Mouse (Mus musculus) hindbrain, embryonic 11.5 days (tissue): Measurements from ENCODE around the gene Crhr1. TPM values are rescaled to one million over a fixed set of nuclear protein-coding genes. Genes with fewer than 3 reads are reported as not detected.

Experiments
- ATAC-seq: fragments of 200-750 bp; cut with Nextera tagmentation; 2 replicates; pipeline ENCODE4 v1.8.0; 2017; ENCODE audit warnings: mild to moderate bottlenecking, moderate TSS enrichment, moderate library complexity; ENCODE audit not compliant: low FRiP score
- DNase-seq: peaks from one replicate; pipeline ENCODE4 v3.0.0-alpha.2; 2015; ENCODE audit warnings: low spot score
- H3K27ac ChIP-seq: fragments of 300-500 bp; sonication (generic); 2 replicates; pipeline ENCODE4 v1.5.1; 2014; ENCODE audit warnings: mild to moderate bottlenecking, low read depth, low read length
- H3K27me3 ChIP-seq: fragments of 300-500 bp; sonication (generic); 2 replicates; pipeline ENCODE4 v1.6.1; 2014; ENCODE audit warnings: mild to moderate bottlenecking, low read length, moderate library complexity, mixed read lengths; ENCODE audit not compliant: control insufficient read depth, insufficient read depth
- H3K36me3 ChIP-seq: fragments of 300-500 bp; sonication (generic); 2 replicates; pipeline ENCODE4 v1.6.1; 2014; ENCODE audit warnings: mild to moderate bottlenecking, low read length, moderate library complexity, mixed read lengths; ENCODE audit not compliant: control insufficient read depth, insufficient read depth
- H3K4me1 ChIP-seq: fragments of 300-500 bp; sonication (generic); replicated peaks from 2 replicates; pipeline ENCODE4 v1.6.1; 2014; ENCODE audit warnings: low read length, mixed read lengths; ENCODE audit not compliant: control insufficient read depth, insufficient read depth
- H3K4me2 ChIP-seq: fragments of 300-500 bp; sonication (generic); replicated peaks from 2 replicates; pipeline ENCODE4 v1.6.1; 2014; ENCODE audit warnings: mild to moderate bottlenecking, low read depth, low read length
- H3K4me3 ChIP-seq: fragments of 300-500 bp; sonication (generic); 2 replicates; pipeline ENCODE4 v1.5.1; 2014; ENCODE audit warnings: low read depth, low read length
- H3K9ac ChIP-seq: fragments of 300-500 bp; sonication (generic); 2 replicates; pipeline ENCODE4 v1.6.1; 2014; ENCODE audit warnings: low read depth, low read length
- H3K9me3 ChIP-seq: fragments of 300-500 bp; sonication (generic); 2 replicates; pipeline ENCODE4 v1.6.1; 2016; ENCODE audit warnings: low read length; ENCODE audit not compliant: control insufficient read depth
- WGBS: fragments of 180-500 bp; shearing (Covaris S2); extraction: QIAGEN DNeasy Blood & Tissue Kit; methylation state at CpG from one replicate; pipeline ENCODE4 v1.1.7; 2014; 5-methylcytosine and 5-hydroxymethylcytosine counted together
- polyA plus RNA-seq: library from polyadenylated mRNA; unstranded; fragments of >200 nt; fragmentation: Nextera tagmentation; extraction: Ambion mirVana; gene quantifications from 2 replicates; pipeline ENCODE4 v1.2.1, GENCODE M21; 2014

The Crhr1 gene
- polyA plus RNA-seq, 1 experiment from 2014 or later: 1.1 TPM

- 86% methylated on average over 5 of the region's 5 CpGs for WGBS
- Histone ChIP-seq H3K27me3 (no peaks in the 10 kb centered on the region), H3K9ac (no peak overlapping the region)
Observed at GRCm38 (mm10) chr11:104161153-104161552, 28.5 kb downstream of the Crhr1 start.

GRCm38 (mm10) chr11:104164257-104164656 lies 31.6 kb downstream of the Crhr1 start:
- Histone ChIP-seq H3K27me3 (no peaks in the 10 kb centered on the region), H3K9me3 (no peaks in the 10 kb centered on the region), H3K4me3 (no peak overlapping the region), H3K4me1 (no peaks in the 10 kb centered on the region), H3K27ac (no peak overlapping the region), H3K36me3 (no peaks in the 10 kb centered on the region), H3K9ac (no peak overlapping the region), H3K4me2 (no peak overlapping the region)
- ATAC-seq (no peak), DNase-seq (no peak)
- WGBS: 90% methylated on average over 10 of the region's 10 CpGs

More at GRCm38 (mm10) chr11:104161153-104161552, 28.5 kb downstream of the Crhr1 start:
- Histone ChIP-seq H3K4me2 (no peak overlapping the region), H3K4me3 (no peak overlapping the region), H3K4me1 (peaks cover 5% of the 10 kb centered on the region; the same call in 1 of the 2 replicates), H3K36me3 (no peaks in the 10 kb centered on the region), H3K9me3 (no peaks in the 10 kb centered on the region), H3K27ac (no peak overlapping the region)
- DNase-seq (no peak), ATAC-seq (no peak)

- no peak overlapping the region for H3K27ac ChIP-seq
- no peak overlapping the region for H3K4me2 ChIP-seq
- no peaks in the 10 kb centered on the region for H3K27me3 ChIP-seq
- ATAC-seq (peak; percentile 38; the same call in 1 of the 2 replicates), DNase-seq (peak; percentile 85)
- no peaks in the 10 kb centered on the region for H3K4me1 ChIP-seq
- H3K9me3 ChIP-seq: no peaks in the 10 kb centered on the region
- 0 out of 2 replicates have a peak overlapping the region, but pooled peaks have one; percentile 1 for H3K9ac ChIP-seq
- no peak overlapping the region for H3K4me3 ChIP-seq
- H3K36me3 ChIP-seq: no peaks in the 10 kb centered on the region
- 40% methylated on average over 12 of the region's 12 CpGs for WGBS
Observed at GRCm38 (mm10) chr11:104171281-104171781, 38.7 kb downstream of the Crhr1 start.

GRCm38 (mm10) chr11:104178893-104179292 lies 46.2 kb downstream of the Crhr1 start:
- no peaks in the 10 kb centered on the region for H3K9me3 ChIP-seq
- DNase-seq: no peak
- no peaks in the 10 kb centered on the region for H3K36me3 ChIP-seq
- no peak overlapping the region for H3K27ac ChIP-seq
- H3K9ac ChIP-seq: no peak overlapping the region
- no peak for ATAC-seq
- no peak overlapping the region for H3K4me2 ChIP-seq
- 33% methylated on average over 7 of the region's 7 CpGs for WGBS
- H3K4me1 ChIP-seq: no peaks in the 10 kb centered on the region
- H3K27me3 ChIP-seq: no peaks in the 10 kb centered on the region
- H3K4me3 ChIP-seq: no peak overlapping the region

GRCm38 (mm10) chr11:104179804-104180203 lies 47.1 kb downstream of the Crhr1 start:
- H3K4me1 ChIP-seq: no peaks in the 10 kb centered on the region

DNA sequence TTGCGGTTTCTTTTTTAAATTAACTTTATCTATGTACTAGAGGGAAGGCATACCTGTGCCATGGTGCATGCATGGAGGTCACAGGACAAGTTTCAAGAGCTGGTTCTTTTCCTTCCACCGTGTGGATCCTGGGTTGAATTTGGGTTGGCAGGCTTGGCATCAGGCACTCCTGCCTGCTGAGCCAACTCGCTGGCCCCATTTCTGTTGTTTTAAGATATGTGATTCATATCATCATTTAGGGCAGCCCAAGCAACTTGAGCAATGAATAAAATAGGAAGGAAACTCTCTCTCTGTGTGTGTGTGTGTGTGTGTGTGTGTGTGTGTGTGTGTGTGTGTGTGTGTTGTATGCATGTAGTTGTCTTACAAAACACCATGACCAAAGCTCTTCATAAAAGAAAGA lies 49.5 kb downstream of the Crhr1 start:
- Histone ChIP-seq H3K4me1 (no peaks in the 10 kb centered on the region), H3K27ac (no peak overlapping the region), H3K36me3 (no peaks in the 10 kb centered on the region), H3K27me3 (no peaks in the 10 kb centered on the region), H3K4me2 (no peak overlapping the region), H3K9me3 (no peaks in the 10 kb centered on the region), H3K9ac (no peak overlapping the region), H3K4me3 (no peak overlapping the region)
- DNase-seq: no peak
- ATAC-seq: no peak
- 88% methylated on average over 3 of the region's 3 CpGs for WGBS

More at GRCm38 (mm10) chr11:104179804-104180203, 47.1 kb downstream of the Crhr1 start:
- H3K27ac ChIP-seq: no peak overlapping the region
- no peaks in the 10 kb centered on the region for H3K9me3 ChIP-seq
- no peaks in the 10 kb centered on the region for H3K36me3 ChIP-seq
- no peaks in the 10 kb centered on the region for H3K27me3 ChIP-seq
- WGBS: 78% methylated on average over 5 of the region's 5 CpGs
- H3K4me2 ChIP-seq: no peak overlapping the region
- DNase-seq (no peak), ATAC-seq (no peak)
- H3K9ac ChIP-seq: no peak overlapping the region
- H3K4me3 ChIP-seq: no peak overlapping the region

GRCm38 (mm10) chr11:104186135-104186836 lies 53.6 kb downstream of the Crhr1 start, which contains the start of gene Sppl2c:
Gene Sppl2c, plus strand, starts transcription at chr11:104186327.
- Histone ChIP-seq H3K9me3 (no peaks in the 10 kb centered on the region), H3K9ac (no peak within 1 kb of the TSS), H3K4me1 (no peaks in the 10 kb centered on the region), H3K27me3 (no peaks in the 10 kb centered on the region), H3K36me3 (no peaks in the 10 kb centered on the region), H3K4me2 (no peak within 1 kb of the TSS), H3K27ac (no peak within 1 kb of the TSS), H3K4me3 (no peak within 1 kb of the TSS)
- DNase-seq: no peak
- ATAC-seq: no peak
- 85% methylated on average over 13 of the region's 13 CpGs for WGBS

DNA sequence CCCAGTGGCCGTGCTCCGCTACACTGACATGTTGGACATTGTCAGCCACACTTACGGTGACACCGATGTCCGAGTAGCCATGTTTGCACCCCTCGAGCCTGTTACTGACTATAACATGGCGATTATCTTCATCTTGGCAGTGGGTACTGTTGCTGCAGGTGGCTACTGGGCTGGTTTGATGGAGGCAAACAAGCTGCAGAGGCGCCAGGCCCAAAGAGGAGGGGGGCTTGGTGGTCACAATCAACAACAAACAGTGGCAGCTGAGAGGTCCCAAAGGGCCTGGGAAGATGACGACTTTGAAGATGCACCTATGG lies 54.1 kb downstream of the Crhr1 start:
- 93% methylated on average over 9 of the region's 9 CpGs for WGBS
- Histone ChIP-seq H3K27ac (no peak overlapping the region), H3K4me1 (no peaks in the 10 kb centered on the region), H3K4me2 (no peak overlapping the region), H3K4me3 (no peak overlapping the region), H3K36me3 (no peaks in the 10 kb centered on the region), H3K9me3 (no peaks in the 10 kb centered on the region), H3K9ac (no peak overlapping the region), H3K27me3 (no peaks in the 10 kb centered on the region)
- ATAC-seq: no peak
- no peak for DNase-seq

DNA sequence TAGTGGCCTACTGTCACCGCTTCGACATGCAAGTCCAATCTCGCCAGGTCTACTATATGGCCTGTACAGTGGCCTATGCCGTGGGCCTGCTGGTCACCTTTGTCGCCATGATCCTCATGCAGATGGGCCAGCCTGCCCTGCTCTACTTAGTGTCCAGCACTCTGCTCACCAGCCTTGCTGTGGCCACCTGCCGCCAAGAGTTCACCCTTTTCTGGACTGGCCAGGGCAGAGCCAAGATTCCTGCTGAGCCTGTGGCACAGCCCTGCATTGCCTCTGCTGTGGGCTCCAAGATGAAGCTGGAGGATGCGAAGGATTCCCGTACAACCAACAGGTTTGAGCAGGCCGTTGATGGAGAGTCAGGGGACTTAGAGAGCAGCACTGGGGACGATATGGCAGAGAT lies 55.1 kb downstream of the Crhr1 start:
- H3K4me3 ChIP-seq: no peak overlapping the region
- no peaks in the 10 kb centered on the region for H3K36me3 ChIP-seq
- whole genome bisulfite sequencing: 91% methylated on average over 10 of the region's 10 CpGs
- ATAC-seq (no peak), DNase-seq (no peak)
- no peaks in the 10 kb centered on the region for H3K4me1 ChIP-seq
- H3K9ac ChIP-seq: no peak overlapping the region
- no peaks in the 10 kb centered on the region for H3K9me3 ChIP-seq
- H3K27me3 ChIP-seq: no peaks in the 10 kb centered on the region
- H3K4me2 ChIP-seq: no peak overlapping the region
- no peak overlapping the region for H3K27ac ChIP-seq
